In the genomic region with DNA sequence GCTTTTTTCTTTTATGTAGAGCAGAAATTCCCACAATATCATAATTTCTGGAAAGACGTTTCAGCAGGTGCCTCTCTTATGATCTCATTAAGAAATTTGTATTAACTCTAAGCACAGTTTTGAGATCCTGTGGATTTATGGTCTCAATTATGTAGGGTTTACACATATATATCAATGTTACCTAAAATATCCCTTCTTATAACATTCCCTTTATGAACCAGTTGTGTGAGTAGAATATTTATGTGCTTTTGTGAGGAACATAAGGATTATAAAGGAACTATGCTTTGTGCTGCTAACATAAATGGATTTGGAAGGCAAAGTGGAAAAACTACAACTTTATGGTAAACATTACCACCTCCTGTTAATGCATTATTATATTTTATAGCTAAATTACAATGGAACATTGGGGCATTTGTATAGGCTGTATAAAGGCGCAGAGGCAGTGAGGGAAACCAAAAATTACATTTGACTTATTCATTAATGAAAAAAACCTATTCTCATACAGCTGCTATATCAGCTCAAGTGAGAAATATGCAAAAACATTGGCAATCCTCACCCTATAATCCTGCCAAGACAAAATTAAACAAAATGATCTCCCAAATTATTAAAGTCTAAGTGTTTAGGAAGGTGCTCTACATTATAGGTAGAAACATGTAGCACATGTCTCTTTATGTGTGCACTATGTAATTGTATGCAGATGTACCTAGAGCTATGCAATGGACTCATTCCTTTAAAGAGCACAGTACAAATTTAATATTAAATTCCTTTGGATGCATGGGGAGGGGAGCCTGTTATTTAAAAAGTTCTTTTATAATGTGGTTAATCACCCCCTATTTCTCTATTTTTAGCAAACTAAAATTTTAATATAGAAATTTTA, we compare ENCODE assay signal across 30 mouse cellular contexts.
"Had no signal": no experiment of that assay in that cellular context is flagged by ENCODE, and none has a peak within 500 bp of the region (broad histone marks: within the 10 kb centered on the region; RNA-seq: fewer than 3 reads in every experiment).

No protein-coding gene starts in this region.

- H3K4me3 ChIP-seq: left cerebral cortex, adult 2 months; limb, embryonic 12.5 days; liver, embryonic 12.5 days; liver, embryonic 13.5 days; liver, embryonic 15.5 days; lung, embryonic 15.5 days; megakaryocyte, embryonic 14.5 days; midbrain, embryonic 10.5 days; midbrain, embryonic 12.5 days; midbrain, embryonic 13.5 days; midbrain, embryonic 15.5 days; myocyte; neural tube, embryonic 12.5 days had no signal

- DNase-seq: left cerebral cortex, postnatal 4 days; liver; liver, embryonic 13.5 days; liver, postnatal 0 days; lung, adult 18-20 months; lung, adult 2 months; lung, embryonic 14.5 days; lung, postnatal 10 days; lung, postnatal 14 days; lung, postnatal 36 days; lung, postnatal 4 days; midbrain, embryonic 14.5 days had no signal

- H3K4me2 ChIP-seq: limb, embryonic 12.5 days; liver, embryonic 11.5 days; liver, embryonic 12.5 days; liver, embryonic 13.5 days; liver, embryonic 15.5 days; lung, embryonic 14.5 days; lung, embryonic 15.5 days; midbrain, embryonic 11.5 days; midbrain, embryonic 12.5 days; midbrain, embryonic 13.5 days; midbrain, embryonic 15.5 days; neural tube, embryonic 12.5 days had no signal

- H3K36me3 ChIP-seq: limb, embryonic 12.5 days; liver, embryonic 12.5 days; liver, embryonic 13.5 days; liver, embryonic 15.5 days; lung, embryonic 15.5 days; midbrain, embryonic 10.5 days; midbrain, embryonic 12.5 days; midbrain, embryonic 13.5 days; midbrain, embryonic 15.5 days; neural tube, embryonic 12.5 days had no signal

- H3K27ac ChIP-seq: left cerebral cortex, adult 2 months; limb, embryonic 12.5 days; liver, embryonic 12.5 days; liver, embryonic 13.5 days; liver, embryonic 14.5 days; liver, embryonic 15.5 days; lung, embryonic 15.5 days; macrophage; midbrain, embryonic 10.5 days; midbrain, embryonic 12.5 days; midbrain, embryonic 13.5 days; midbrain, embryonic 15.5 days; neural tube, embryonic 12.5 days had no signal

- H3K27me3 ChIP-seq: limb, embryonic 12.5 days; liver, embryonic 12.5 days; liver, embryonic 13.5 days; liver, embryonic 15.5 days; lung, embryonic 15.5 days; megakaryocyte, embryonic 14.5 days; midbrain, embryonic 12.5 days; midbrain, embryonic 13.5 days; midbrain, embryonic 15.5 days; neural tube, embryonic 12.5 days had no signal

- H3K9me3 ChIP-seq: limb, embryonic 12.5 days; liver, embryonic 12.5 days; liver, embryonic 13.5 days; liver, embryonic 15.5 days; lung, embryonic 15.5 days; midbrain, embryonic 10.5 days; midbrain, embryonic 12.5 days; midbrain, embryonic 13.5 days; midbrain, embryonic 15.5 days; neural tube, embryonic 12.5 days had no signal

- H3K9ac ChIP-seq: limb, embryonic 12.5 days; liver, embryonic 12.5 days; liver, embryonic 13.5 days; liver, embryonic 14.5 days; liver, embryonic 15.5 days; liver, postnatal 0 days; lung, embryonic 14.5 days; lung, embryonic 15.5 days; midbrain, embryonic 12.5 days; midbrain, embryonic 13.5 days; midbrain, embryonic 15.5 days; neural tube, embryonic 12.5 days had no signal

- H3K4me1 ChIP-seq: limb, embryonic 12.5 days; liver, embryonic 12.5 days; liver, embryonic 13.5 days; liver, embryonic 15.5 days; lung, embryonic 15.5 days; megakaryocyte, embryonic 14.5 days; midbrain, embryonic 10.5 days; midbrain, embryonic 12.5 days; midbrain, embryonic 13.5 days; midbrain, embryonic 15.5 days; neural tube, embryonic 12.5 days had no signal

- ATAC-seq: liver, embryonic 12.5 days; liver, postnatal 0 days; lung, postnatal 0 days; midbrain, embryonic 13.5 days; midbrain, embryonic 15.5 days; midbrain, embryonic 16.5 days had no signal
